Mouse (Mus musculus) MEL (cell line): ENCODE results near the gene Rpia.

Experiments used
- BHLHE40 ChIP-seq: IDR thresholded peaks from 2 replicates; pipeline ENCODE4 v1.6.1; 2012; ENCODE audit warnings: low read depth, mild to moderate bottlenecking, inconsistent platforms, low read length, improper control_type of control experiment, borderline replicate concordance
- CHD1 ChIP-seq: IDR thresholded peaks from 2 replicates; pipeline ENCODE4 v1.6.1; 2012; ENCODE audit warnings: low read depth, mild to moderate bottlenecking, inconsistent platforms, low read length, improper control_type of control experiment
- CHD2 ChIP-seq: IDR thresholded peaks from 2 replicates; pipeline ENCODE4 v1.6.1; 2011; ENCODE audit warnings: low read length, improper control_type of control experiment
- CTCF ChIP-seq, 3 experiments: IDR thresholded peaks in 2 of 3; conservative IDR thresholded peaks in 1 of 3; 2 replicates each; pipeline ENCODE4 v1.5.1; 2011 to 2012; ENCODE audit warnings: low read length in 3 of 3, low read depth in 2 of 3, mild to moderate bottlenecking in 2 of 3, improper control_type of control experiment in 1 of 3, inconsistent platforms in 1 of 3, mixed read lengths in 1 of 3, moderate library complexity in 1 of 3; ENCODE audit not compliant: control insufficient read depth in 1 of 3, insufficient read depth in 1 of 3, poor library complexity in 1 of 3, severe bottlenecking in 1 of 3
- MAX ChIP-seq: IDR thresholded peaks from 2 replicates; pipeline ENCODE4 v1.6.1; 2011; ENCODE audit warnings: low read length, improper control_type of control experiment
- MAZ ChIP-seq: IDR thresholded peaks from 2 replicates; pipeline ENCODE4 v1.6.1; 2012; ENCODE audit warnings: low read depth, mild to moderate bottlenecking, inconsistent platforms, low read length, improper control_type of control experiment
- MXI1 ChIP-seq: IDR thresholded peaks from 2 replicates; pipeline ENCODE4 v1.6.1; 2011; ENCODE audit warnings: mild to moderate bottlenecking, low read depth, low read length, improper control_type of control experiment
- POLR2A ChIP-seq, 2 experiments: IDR thresholded peaks; 2 replicates each; pipeline ENCODE4 v1.6.1; 2011 to 2012; ENCODE audit warnings: low read length in 2 of 2, mild to moderate bottlenecking in 2 of 2, control low read depth in 1 of 2, improper control_type of control experiment in 1 of 2, low read depth in 1 of 2, moderate library complexity in 1 of 2; ENCODE audit not compliant: control insufficient read depth in 1 of 2, insufficient read depth in 1 of 2, poor library complexity in 1 of 2
- TAL1 ChIP-seq: IDR thresholded peaks from 2 replicates; pipeline ENCODE4 v1.6.1; 2012; ENCODE audit warnings: mild to moderate bottlenecking, inconsistent platforms, low read length, moderate library complexity, mixed read lengths
- TCF12 ChIP-seq: IDR thresholded peaks from 2 replicates; pipeline ENCODE4 v1.6.1; 2014; ENCODE audit warnings: low read depth, mild to moderate bottlenecking, inconsistent platforms, low read length, improper control_type of control experiment, moderate library complexity
- USF1 ChIP-seq: IDR thresholded peaks from 2 replicates; pipeline ENCODE4 v1.6.1; 2014; ENCODE audit warnings: low read depth, mild to moderate bottlenecking, inconsistent platforms, low read length, improper control_type of control experiment, moderate library complexity
- ZC3H11A ChIP-seq: IDR thresholded peaks from 2 replicates; pipeline ENCODE4 v1.6.1; 2012; ENCODE audit warnings: low read depth, mild to moderate bottlenecking, inconsistent platforms, low read length, improper control_type of control experiment
- ZMIZ1 ChIP-seq: IDR thresholded peaks from 2 replicates; pipeline ENCODE4 v1.6.1; 2012; ENCODE audit warnings: low read depth, mild to moderate bottlenecking, inconsistent platforms, low read length, improper control_type of control experiment, moderate library complexity

DNA sequence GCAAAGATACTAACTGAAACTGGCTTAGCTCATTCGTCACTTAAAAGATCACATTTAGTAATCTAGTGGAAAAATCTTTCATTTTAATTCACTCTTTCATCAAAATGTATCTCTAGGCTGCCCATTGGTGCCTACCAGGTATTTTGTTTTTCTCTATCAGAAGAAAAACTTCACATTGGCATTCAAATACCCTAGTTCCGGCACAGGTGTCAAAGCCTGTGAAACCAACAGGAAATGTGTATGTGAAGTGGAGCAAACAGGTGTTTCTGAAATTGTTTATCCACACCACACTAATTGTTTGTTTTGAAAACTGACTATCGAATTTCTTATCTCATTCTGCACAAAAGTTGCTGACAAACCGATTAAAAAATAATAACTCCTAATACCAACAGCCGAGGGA is 27.5 kb downstream of the Rpia start:
- no peak for TF ChIP-seq USF1
- no peak for TF ChIP-seq CTCF (IDR thresholded peaks at IDR 0.05 in 2 of 3, conservative IDR thresholded peaks at IDR 0.05 in 1 of 3; ENCODE audit: control insufficient read depth in 1 of 3, insufficient read depth in 1 of 3, low read depth in 2 of 3, low read length in 3 of 3, poor library complexity in 1 of 3, severe bottlenecking in 1 of 3)
- no peak for TF ChIP-seq TCF12
- TF ChIP-seq MAZ: no peak
- no peak for TF ChIP-seq POLR2A (IDR thresholded peaks at IDR 0.05; ENCODE audit: control insufficient read depth in 1 of 2, insufficient read depth in 1 of 2, low read depth in 1 of 2, low read length in 2 of 2, poor library complexity in 1 of 2)
- TF ChIP-seq BHLHE40: no peak
- TF ChIP-seq ZMIZ1: no peak
- TF ChIP-seq MXI1: no peak
- TF ChIP-seq CHD2: no peak
- no peak for TF ChIP-seq ZC3H11A
- TF ChIP-seq TAL1: no peak
- TF ChIP-seq CHD1: no peak
- no peak for TF ChIP-seq MAX
